Mouse (Mus musculus) large intestine, adult 2 months (tissue): ENCODE measurements around the gene Icam4. TPM values are rescaled to one million over a fixed set of nuclear protein-coding genes. Genes with fewer than 3 reads are reported as not detected.
"Not testable (repeated sequence)": the region's sequence is repeated elsewhere in the genome, so short reads cannot be mapped to it uniquely, and the experiment has no call there.

ENCODE experiments used
- DNase-seq: peaks from one replicate; pipeline ENCODE4 v3.0.0-alpha.2; 2012; ENCODE audit warnings: low read depth, low spot score
- WGBS: fragments of 180-500 bp; shearing (Covaris S2); methylation state at CpG from one replicate; pipeline ENCODE4 v1.1.7; 2018; 5-methylcytosine and 5-hydroxymethylcytosine counted together
- polyA plus RNA-seq: library from polyadenylated mRNA; depleted of rRNA; stranded (reverse); fragments of >200 nt; gene quantifications from 2 replicates; pipeline ENCODE4 v1.2.3, GENCODE M21; 2012

The Icam4 gene
- polyA plus RNA-seq, 1 experiment: 0.19 TPM

GRCm38 (mm10) chr9:21031896-21032351, 2.8 kb downstream of the Icam4 start, which contains the start of gene Icam5:
Gene Icam5 (plus strand): TSS chr9:21032073.
- WGBS: 1% methylated on average over 35 of the region's 35 CpGs
- no peak for DNase-seq

- DNase-seq: no peak
- 3% methylated on average over 7 of the region's 7 CpGs for WGBS
Measured at GRCm38 (mm10) chr9:21032491-21032890, 3.3 kb downstream of the Icam4 start.

- under 1% methylated on average over 34 of the region's 34 CpGs for WGBS
- peak; percentile 73 for DNase-seq
Measured at GRCm38 (mm10) chr9:21033136-21033535, 4.0 kb downstream of the Icam4 start.

- DNase-seq: no peak
- WGBS: 10% methylated on average over 17 of the region's 17 CpGs
Measured at GRCm38 (mm10) chr9:21034481-21035085, 5.4 kb downstream of the Icam4 start.

GRCm38 (mm10) chr9:21035586-21035985, 6.4 kb downstream of the Icam4 start:
- DNase-seq: no peak
- 45% methylated on average over 9 of the region's 9 CpGs for WGBS

- no peak for DNase-seq
- 18% methylated on average over 20 of the region's 20 CpGs for WGBS
Measured at GRCm38 (mm10) chr9:21036161-21036560, 7.0 kb downstream of the Icam4 start.

- WGBS: 11% methylated on average over 22 of the region's 22 CpGs
- no peak for DNase-seq
Measured at GRCm38 (mm10) chr9:21036666-21037065, 7.5 kb downstream of the Icam4 start.

GRCm38 (mm10) chr9:21037481-21037891, 8.3 kb downstream of the Icam4 start:
- WGBS: 4% methylated on average over 31 of the region's 31 CpGs
- no peak for DNase-seq

GRCm38 (mm10) chr9:21039779-21040178, 10.6 kb downstream of the Icam4 start:
- DNase-seq: no peak
- WGBS: 88% methylated on average over 3 of the region's 3 CpGs

- WGBS: 42% methylated on average over 4 of the region's 4 CpGs
- DNase-seq: no peak
Measured at GRCm38 (mm10) chr9:21041308-21041707, 12.1 kb downstream of the Icam4 start.

- no peak for DNase-seq
- WGBS: 85% methylated on average over 4 of the region's 4 CpGs
Measured at GRCm38 (mm10) chr9:21043563-21043962, 14.4 kb downstream of the Icam4 start.

- 72% methylated on average over 1 of the region's 1 CpGs for WGBS
- not testable (repeated sequence) for DNase-seq
Measured at GRCm38 (mm10) chr9:21044785-21045184, 15.6 kb downstream of the Icam4 start.

- 46% methylated on average over 3 of the region's 3 CpGs for WGBS
- DNase-seq: no peak
Measured at GRCm38 (mm10) chr9:21045235-21045634, 16.1 kb downstream of the Icam4 start.

GRCm38 (mm10) chr9:21051578-21051977, 22.4 kb downstream of the Icam4 start:
- no peak for DNase-seq
- 58% methylated on average over 10 of the region's 10 CpGs for WGBS

GRCm38 (mm10) chr9:21062928-21063327, 33.8 kb downstream of the Icam4 start:
- WGBS: 93% methylated on average over 2 of the region's 2 CpGs
- no peak for DNase-seq

- DNase-seq: no peak
- 87% methylated on average over 27 of the region's 27 CpGs for WGBS
Measured at GRCm38 (mm10) chr9:21067006-21067684, 38.0 kb downstream of the Icam4 start, which contains the start of gene Zglp1. Gene Zglp1 (minus strand): TSS chr9:21067093.

- WGBS: 3% methylated on average over 4 of the region's 4 CpGs
- DNase-seq: no peak
Measured at GRCm38 (mm10) chr9:21072641-21073040, 43.5 kb downstream of the Icam4 start.

GRCm38 (mm10) chr9:21073044-21073840, 44.1 kb downstream of the Icam4 start, which contains the start of the genes Gm49373 and Fdx1l:
Gene Gm49373 (minus strand): TSS chr9:21073096.
Gene Fdx1l (minus strand): TSS chr9:21073614.
- peak; percentile 83 for DNase-seq
- 1% methylated on average over 58 of the region's 58 CpGs for WGBS

GRCm38 (mm10) chr9:21074173-21074572, 45.0 kb downstream of the Icam4 start:
- 57% methylated on average over 1 of the region's 1 CpGs for WGBS
- no peak for DNase-seq

GRCm38 (mm10) chr9:21075625-21076024, 46.5 kb downstream of the Icam4 start:
- 89% methylated on average over 3 of the region's 3 CpGs for WGBS
- DNase-seq: no peak
